Mouse (Mus musculus) embryo, embryonic 11.5 days (tissue): ENCODE data around the gene Colca2.

Source experiments
- DNase-seq: peaks from one replicate; pipeline ENCODE4 v3.0.0-alpha.2; 2012; ENCODE audit warnings: low read depth, low spot score

The Colca2 gene

DNA sequence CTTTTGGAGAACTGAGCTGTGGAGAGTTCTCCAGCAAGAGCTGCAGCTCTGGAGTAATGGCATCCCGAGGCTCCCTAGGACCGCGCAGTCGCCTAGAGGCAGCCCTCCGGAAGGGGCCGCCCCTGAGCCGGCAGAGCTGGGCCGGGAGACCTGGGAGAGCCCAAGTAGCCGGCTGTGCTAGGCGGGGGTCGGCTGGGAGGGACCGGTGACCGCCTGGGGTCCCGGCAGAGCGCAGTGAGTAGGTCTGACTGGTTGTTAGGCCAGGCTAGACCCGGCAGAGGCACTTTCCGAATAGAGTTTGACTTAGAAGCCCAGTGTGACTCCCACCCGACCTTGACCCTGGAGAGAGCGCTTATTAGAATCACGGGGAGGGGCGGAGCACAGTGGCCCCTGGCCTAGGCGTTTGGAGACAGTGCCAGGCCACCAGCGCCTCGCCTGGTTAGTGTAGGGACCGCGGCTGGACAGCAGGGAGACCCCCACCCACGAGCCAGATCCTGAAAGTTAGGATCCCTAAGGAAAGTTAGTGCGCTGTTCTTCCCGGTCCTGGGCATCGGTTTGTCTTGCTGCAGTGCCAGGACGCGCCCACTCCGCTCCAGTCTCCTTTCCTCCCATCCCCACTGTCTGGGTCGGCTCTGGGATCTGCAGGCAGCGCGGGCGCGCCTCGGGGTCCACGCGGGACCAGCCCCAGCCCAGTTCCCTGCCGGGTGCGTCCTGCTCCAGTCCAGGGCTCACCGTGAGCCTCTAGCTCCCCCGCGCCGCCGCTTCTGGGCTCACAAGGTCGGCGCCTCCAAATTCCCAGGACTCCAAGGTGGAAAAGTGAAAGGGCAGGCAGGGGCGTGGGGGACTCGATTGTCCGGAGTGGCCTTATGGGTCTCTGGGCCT, at the start of gene Colca2:
TSS of gene Colca2 (minus strand) at position 70 of the 882 bp plus-strand sequence.
- peak; percentile 63 for DNase-seq

DNA sequence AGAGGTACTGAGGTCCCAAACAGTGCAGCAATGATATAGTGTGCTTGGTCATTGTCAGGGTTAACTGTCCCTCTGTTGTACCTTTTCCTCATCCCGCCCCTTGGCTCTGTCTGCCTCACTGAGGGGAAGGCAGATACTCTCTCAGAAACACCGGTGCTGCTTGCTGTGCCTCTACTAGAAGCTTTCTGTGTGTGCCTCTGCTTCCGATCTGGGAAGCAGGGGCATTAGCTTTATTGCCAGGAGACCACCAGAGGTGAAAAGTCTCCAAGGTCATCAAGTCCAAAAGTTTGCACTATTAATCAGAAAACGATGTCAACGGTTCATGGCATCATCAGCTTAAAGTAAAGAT, 49.2 kb upstream of the Colca2 start:
- no peak for DNase-seq

DNA sequence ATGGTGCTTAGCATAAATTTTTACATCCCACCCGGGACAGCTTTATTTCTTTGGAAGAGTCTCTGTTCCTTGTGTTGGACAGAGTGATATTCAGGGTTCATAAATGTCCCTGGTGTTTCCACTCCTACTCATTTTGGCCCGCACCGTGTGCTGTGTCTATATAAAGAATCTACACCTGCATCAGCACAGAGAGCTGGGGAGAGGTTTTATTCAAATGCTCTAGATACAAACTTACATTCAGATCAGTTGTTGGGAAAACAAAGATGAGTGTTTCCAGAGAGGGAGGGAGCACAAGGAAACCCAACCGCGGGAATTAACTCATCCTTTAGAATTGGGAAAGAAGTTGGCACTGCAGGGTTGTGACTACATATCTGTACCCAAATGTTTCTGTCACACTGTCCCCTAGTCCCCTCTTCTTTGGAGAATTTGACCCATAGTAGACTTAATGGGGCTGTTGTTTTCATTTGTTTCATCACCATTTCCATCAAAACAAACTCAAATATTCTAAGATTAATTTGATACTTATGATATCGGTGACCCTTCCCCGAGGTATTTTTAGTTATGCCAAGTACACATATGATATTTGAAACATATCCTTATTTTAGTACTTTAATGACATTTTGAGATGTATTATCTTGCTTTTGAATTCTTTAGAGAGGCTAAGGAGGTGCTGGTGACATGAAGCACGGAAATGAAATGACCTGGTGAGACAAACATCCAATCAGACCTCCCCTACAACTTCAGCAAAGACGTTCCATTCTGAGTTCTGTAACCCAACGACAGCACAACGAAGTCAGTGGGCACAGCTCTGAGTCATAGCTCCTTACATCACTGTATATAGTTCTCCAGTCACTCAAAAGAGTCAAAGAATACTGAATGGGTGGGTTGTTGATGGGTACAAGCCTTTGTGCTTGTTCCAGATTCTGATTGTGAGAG, 48.5 kb upstream of the Colca2 start:
- no peak for DNase-seq

DNA sequence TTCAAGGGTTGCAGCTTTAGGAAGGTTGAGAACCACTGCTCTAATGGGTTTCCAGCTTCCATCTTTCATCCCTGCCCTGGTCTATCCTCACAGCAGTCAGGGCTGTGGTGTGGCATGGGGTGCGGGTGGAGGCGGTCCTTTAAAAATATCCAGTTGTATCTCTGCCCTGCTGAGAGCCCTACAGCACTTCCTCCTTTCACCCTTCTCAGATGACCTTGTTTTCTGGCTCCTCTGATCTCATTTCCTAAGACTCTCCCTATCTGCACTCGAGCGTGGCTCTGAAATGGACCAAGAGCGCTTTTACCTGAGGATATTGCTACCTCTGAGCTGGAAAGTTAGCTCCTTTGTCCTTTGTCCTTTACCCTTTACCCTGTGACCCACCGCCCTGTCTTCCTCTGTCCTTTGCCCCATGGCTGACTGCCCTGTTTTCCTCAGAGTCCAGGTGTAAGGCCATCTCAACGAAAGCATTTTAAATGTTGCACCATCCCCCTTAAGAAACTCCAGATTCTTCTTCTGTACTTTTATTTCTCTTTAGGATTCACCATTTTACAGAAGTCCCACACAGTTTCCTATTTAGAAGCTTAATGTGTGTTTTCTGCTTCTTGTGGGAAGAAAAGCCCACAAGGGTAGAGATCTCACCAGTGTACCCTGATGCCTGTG, 46.2 kb upstream of the Colca2 start:
- DNase-seq, result no peak

DNA sequence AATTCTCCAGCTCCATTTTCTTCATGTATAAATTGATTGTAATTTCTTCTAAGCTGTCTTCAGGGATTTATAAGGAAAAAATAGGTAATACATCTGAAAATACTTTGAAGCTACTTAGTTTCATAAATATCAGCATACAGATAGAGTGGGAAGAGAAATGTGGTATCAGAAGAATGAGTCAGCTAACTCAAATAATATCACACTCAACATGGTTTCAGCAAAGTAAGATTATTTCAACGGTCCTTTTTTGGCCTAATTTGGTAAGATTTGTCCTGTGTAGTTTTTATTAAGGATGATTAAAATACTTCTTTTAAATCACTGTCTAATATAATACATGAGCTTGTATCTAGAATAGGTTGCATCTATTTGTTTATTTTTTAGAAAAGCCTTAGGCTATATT, 41.7 kb upstream of the Colca2 start:
- DNase-seq, result no peak

DNA sequence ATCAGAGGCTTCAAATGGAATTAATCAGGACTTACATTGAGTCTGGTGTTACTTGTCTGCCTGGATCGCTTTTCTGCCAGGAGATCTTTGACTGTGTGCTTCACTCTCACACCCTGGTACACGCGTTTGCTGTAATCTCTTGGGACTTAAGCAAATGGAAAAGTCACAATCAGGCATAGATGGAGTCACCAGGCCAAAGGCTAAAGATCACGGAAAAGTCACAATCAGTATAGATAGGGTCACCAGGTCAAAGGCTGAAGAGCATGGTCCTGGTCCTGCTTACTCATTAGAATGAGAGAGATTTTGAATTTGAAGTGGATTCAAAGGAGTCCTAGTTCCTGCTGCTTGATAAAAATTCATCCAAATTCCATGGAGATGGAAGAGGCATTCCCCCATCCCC, 39.9 kb upstream of the Colca2 start:
- no peak for DNase-seq

DNA sequence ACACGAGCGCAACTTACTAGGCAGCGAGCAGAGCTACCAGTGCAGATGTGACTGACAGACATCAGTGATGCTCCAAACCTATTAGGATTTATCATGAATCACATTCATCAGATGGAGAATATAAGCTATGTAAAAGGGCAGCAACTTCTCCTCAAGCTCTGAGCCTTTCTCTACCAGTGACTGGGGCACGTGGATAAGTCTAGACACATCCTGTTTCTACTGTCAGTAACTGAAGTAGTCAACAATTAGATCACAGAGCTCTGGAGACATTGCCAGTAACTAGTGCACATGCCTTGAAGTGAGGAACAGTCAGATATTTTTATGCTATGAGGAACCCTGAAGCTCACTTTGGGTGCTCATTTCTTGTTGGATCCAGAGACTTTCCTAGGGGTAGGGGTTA, 39.0 kb upstream of the Colca2 start:
- DNase-seq, result no peak

DNA sequence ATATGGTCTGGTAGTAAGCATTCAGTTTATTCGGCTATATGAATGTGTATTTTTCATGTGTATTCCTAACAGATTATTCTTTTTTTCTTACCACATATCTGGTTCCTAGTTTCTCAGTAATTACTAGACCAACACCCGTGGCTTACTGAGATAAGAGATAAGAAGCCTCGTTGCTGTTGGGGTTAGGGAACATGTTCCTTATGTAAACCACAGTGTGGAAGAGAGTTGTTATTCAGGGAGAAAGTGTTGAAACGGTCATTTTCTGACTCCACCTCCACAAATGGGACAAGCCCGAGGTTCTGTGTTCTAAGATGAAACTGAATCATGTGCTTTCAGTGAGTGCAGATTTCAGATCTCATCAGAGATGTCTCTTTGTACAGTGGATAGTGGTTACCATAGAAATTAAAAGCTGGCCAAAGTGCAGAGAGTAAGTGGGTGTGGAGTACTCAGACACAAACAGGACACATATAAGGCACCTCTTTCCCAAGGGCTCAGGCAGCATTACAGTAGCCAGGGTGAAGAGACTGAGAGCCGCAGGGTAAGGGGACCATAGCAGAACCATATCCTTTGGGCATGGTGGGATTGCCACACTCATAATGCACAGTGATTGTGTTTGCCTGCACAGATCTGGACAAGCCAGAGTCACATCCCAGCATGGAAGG, 37.2 kb upstream of the Colca2 start:
- DNase-seq, result no peak

DNA sequence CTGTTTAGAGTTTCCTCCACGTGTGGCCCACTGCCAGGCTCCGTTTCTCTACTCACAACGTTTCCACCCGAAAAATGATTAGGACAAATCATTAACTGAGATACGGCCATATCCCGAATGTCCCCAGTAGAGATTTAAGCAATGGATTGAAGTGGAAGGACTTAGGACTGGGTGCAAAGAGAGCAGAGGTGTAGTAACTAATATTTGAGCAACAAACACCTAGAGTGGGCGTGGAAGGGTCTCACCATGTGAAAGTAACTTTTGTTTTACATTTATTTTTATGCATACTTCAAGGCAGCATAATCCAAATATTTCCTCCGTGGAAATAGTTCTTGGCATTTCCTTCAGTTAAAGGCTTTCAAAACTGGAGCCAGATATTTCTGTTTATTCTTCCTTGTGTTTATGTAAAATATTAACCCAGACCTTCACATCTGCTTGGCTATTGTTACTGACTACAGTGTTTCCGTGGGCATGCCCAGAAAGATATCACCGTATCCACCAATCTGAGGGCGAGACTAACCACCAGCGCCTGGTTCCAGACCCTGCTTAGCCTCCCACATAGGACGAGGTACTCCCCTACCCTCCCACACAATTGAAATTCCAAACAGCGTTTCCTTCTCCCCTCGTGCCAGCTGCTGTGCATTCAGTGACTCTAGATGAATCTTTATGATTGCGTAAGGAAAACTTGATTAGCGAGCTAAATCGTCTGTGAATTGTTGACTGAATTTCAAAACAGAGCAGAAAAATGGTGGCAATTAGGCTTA, 34.4 kb upstream of the Colca2 start:
- no peak for DNase-seq

DNA sequence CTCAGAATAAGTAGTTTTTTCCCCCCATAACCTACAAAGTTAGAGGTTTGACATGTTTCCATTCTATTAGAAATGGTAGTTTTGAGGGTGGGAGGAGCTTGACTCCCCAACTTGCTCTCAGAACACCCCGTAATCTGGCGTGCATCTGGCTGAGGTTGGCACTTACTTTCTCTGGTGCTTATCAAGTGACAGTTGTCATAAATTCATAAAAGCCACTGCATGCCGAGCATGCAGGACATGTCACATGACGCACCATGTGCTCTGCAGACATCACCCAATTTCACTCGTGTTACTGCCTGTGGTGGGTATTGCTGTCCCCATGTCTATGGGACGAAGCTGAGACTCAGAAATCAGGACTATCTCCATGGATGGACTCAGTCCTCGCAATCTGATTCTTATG, 32.1 kb upstream of the Colca2 start:
- DNase-seq, result no peak

DNA sequence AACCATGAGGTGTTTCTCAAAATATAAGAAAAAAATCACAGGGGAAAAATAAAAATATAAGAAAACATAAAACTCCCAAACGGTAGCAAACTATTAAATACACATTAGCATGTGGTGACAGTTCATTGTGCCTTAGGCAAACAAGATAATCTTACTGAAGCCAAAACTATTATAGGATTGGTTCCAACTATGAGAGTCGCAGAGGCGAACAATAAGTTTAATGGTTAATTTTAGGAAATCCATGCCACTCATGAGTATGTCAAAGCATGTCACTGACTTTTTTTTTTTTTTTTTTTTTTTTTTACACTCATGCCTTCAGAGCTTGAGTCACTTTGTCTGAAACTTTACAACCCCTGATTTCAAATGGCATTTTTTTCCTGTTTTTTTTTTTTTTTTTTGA, 28.0 kb upstream of the Colca2 start:
- DNase-seq, result no peak

DNA sequence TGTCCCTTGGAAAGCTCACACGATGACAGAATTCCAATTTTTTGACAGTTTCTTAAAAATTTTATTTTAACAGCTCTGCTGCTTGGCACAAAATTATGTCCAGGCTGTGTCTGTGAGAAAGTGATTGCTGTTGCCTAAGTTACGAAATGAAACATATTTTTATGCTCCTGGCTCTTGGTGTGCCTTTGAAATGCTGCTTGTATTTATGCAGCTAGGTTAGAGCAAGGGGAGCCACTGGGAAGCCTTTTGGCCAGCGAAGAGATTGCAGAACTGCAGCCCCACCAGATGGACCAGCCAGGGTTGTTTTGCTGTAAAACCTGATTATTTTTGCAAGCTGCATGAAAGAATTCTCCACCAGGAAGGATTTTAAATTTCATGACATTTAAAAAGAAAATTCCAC, 26.8 kb upstream of the Colca2 start:
- no peak for DNase-seq

DNA sequence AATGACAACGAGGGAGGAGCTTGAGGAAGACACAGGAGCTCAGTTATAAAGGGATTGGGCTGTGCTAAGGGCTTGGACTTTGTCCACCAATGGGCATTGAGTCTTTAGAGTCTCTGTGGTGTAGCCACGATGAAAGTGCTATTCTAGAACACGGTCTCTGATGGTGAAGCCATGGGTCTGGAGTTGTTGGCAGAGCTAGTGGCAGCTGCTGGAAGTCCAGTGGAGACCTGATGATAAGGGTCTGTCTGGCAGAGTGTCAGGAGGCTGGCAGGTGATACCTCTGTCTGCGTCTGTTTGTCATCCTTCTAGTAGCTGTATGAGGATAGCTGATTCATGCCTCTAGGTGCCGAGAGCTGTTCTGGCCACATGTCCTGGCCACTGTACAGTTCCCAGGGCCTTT, 25.6 kb upstream of the Colca2 start:
- no peak for DNase-seq

DNA sequence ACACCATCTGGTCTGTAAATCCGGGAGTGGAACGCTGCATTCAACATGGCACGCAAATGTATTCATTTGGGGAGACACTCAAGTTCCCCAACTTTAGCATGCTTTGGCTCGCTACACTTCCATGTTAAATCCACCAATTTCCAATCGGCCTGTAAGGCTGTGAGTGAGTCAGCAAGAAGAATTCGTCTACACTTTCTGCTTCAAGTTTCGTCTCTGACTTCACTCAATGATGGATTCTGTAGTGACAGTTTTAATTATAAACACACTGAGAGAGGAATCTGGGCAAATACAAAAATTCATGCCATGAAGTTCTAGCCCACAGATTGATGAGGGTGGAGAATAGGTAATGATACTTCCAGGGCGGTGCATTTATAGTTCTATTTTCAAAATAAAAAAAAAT, 15.2 kb upstream of the Colca2 start:
- DNase-seq, result no peak

DNA sequence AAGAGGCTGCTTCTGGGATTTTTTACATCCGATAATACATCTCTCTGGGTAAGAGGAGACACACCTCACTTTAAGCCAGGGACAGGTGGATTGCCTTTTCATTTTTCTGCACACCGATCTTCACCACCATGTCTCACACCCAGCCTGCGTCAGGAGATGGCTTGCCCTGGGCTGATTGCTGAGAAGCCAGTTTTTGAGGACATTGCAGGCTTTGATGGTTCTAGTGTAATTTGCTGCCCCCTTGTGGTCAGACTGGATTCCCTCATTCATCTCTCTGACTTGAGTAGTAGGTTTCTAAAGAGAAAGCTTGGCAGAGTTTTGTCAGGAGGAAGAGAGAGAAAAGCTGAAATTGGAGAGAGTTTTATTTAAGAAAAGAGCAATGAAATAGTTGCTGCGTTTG, 14.3 kb upstream of the Colca2 start:
- peak; percentile 73 for DNase-seq

DNA sequence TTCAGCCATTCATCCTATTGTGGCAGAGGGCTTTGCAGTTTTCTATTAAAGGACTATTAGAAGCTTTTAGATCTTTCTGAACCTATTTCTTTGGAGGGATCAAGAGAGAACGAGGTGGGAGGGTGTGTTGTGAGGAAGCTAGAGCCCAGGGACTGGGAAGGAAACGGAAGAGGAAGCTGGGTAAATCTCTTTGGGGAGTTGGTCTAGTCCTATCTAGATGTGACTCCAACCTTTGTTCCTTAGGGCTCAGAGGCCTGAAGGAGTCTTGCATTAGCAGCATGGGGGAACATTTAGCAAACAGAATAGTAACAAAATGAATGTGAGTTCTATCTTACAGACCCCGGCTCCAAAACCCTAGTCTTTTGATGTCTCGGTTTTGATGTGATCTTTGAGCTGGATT, 12.6 kb upstream of the Colca2 start:
- DNase-seq, result no peak

DNA sequence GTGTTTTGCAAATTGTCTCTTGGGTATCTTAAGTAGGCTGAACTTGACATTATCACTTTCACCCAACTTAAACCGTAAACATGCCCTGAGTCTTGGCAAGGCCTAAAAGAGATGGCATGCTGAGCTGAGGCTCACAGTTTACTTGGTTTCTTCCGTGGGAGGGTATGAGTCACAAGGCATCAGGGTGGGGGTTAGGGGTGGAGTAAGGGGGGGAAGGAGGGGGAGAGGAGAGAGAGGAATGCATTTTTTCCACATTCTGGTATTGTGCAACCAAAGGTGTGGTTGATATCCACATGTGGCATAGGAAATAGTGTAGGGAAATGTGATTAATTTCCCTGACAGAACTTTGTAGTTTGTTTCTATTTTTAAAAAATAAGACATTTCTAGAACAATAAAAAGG, 7.7 kb upstream of the Colca2 start:
- no peak for DNase-seq

DNA sequence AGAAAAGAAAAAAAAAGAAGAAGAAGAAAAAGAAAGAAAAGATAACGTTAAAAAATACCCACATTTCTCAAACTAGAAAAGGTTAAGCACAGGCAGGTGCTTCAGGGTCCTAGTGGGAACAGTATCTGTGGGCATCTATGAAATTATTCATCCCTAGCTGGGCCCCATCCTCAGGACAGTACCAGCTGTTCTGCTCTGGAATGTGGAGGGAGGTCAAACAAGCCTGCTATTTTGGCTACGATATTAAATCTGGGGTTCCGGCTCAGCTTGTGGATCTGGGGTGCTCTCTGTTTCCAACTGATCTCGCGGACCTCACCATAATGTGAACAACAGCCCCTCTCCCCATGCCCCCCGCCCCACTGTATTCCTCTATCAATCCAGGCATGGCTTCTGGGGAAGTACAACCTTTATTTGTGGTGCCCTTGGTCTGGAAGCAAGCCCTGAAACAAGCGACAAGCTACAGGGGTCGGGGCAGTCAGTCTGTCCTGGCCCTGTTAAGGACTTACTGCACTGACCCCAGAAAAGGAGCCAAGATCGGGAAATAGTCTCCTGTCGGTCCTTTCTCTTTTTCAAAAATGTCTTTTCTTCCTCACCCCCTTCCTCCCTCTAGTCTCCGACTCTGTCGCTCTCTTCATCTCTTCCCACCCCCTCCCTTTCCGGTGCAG, 403 bp downstream of the Colca2 start:
- DNase-seq, result no peak

DNA sequence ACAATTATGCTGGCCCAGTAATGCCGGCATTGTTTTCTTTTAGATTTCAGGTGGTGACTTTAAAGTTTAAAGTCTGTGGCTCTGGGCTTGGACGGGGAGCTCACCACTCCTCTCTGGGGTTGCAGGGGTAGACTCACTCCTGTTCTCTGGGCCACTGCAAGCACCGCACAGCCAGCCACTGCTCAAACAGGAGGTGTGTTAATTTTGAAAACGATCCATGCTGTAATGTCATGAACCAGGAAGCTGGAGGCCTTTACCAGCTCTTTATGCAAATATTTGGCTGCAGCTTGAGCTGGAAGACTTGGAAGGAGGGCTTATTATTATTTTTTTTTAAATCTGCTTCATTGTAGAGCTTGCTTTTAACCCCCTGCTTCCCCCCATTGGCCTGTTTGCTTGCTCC, 3.7 kb downstream of the Colca2 start:
- DNase-seq, result no peak

DNA sequence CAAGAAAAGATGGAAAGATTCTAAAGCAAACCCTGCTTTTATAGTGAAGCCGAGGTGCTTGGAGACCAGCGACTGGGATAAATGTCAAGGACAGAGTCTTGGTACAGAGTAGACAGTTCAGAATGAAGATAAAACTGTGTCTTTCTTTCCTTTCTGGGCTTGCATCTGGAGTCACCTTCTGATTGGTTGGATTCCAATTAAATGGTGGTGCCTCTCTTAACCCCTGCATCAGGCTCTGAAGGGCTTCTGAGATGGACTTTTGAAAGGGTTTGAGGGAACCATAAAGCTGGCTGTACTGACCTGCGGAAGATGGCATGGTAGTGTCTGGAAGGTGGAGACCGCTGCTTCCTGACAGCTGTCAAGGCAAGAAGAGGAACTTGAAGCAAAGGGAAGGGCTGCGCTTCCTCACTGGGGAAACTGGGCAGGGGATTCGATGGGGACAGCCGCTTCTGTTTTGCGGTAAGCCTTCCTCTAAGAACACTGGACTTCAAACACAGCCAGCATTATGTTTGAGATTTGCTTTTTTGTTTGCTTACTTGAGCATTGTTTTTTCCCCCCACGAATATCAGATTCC, 4.7 kb downstream of the Colca2 start:
- no peak for DNase-seq
